Mouse (Mus musculus): ENCODE results near the gene Gm43552.

- TF ChIP-seq TAL1 (IDR thresholded peaks at IDR 0.05; ENCODE audit: low read length), result no peak
- no peak for TF ChIP-seq GATA1 (IDR thresholded peaks at IDR 0.05; ENCODE audit: low read length)
These were observed 44.9 kb upstream of the Gm43552 start for GRCm38 (mm10) chr5:65537420-65538071.
